ENCODE assay signal across 12 mouse cellular contexts in the genomic region with DNA sequence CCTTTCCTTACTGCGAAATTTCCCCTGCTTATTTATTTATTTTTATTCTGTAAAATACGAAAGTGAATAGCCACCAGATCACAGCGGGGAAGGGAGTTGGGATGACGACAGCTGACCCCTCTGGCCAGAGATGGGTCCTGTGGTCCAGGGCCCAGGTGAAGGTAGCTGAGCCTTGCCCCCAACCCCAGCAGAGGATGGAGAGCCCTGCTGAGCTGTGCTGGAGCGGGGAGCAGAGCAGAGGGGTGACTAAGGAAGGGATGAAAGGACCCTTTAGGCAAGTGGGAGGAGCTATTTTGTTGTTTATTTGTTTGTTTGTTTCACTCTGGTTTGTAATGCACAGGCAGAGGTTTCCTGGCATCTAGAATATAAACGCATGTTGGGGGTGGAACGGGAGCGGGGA. TPM values are rescaled to one million over a fixed set of nuclear protein-coding genes. Genes with fewer than 3 reads are reported as not detected.
A peak's percentile ranks its signal among the peaks of the same experiment; 100 is the strongest.
DNase-seq lines count a peak whose midpoint lies in the region; ATAC-seq lines count a peak whose summit lies in the region.
"Had no signal": no experiment of that assay in that cellular context is flagged by ENCODE, and none has a peak within 500 bp of the region (broad histone marks: within the 10 kb centered on the region; RNA-seq: fewer than 3 reads in every experiment).

No protein-coding gene starts in this region.

- no peak overlapping the region for H3K4me3 ChIP-seq in heart, embryonic 13.5 days
- no peak overlapping the region for H3K4me3 ChIP-seq in embryonic facial prominence, embryonic 11.5 days (ENCODE audit: low read depth, low read length)
- no peak overlapping the region for H3K4me3 ChIP-seq in hindbrain, embryonic 11.5 days (ENCODE audit: low read depth, low read length)
- H3K4me3 ChIP-seq in midbrain, embryonic 13.5 days (replicated peaks) = 0 out of 2 replicates have a peak overlapping the region, but pooled peaks have one; percentile 4

- no peaks in the 10 kb centered on the region for H3K27me3 ChIP-seq in heart, embryonic 13.5 days (replicated peaks)
- no peaks in the 10 kb centered on the region for H3K27me3 ChIP-seq in embryonic facial prominence, embryonic 11.5 days (ENCODE audit: control insufficient read depth, insufficient read depth, low read length)
- no peaks in the 10 kb centered on the region for H3K27me3 ChIP-seq in hindbrain, embryonic 11.5 days (ENCODE audit: control insufficient read depth, insufficient read depth, low read length)
- no peaks in the 10 kb centered on the region for H3K27me3 ChIP-seq in midbrain, embryonic 13.5 days

- no peaks in the 10 kb centered on the region for H3K9me3 ChIP-seq in heart, embryonic 13.5 days
- H3K9me3 ChIP-seq in embryonic facial prominence, embryonic 11.5 days (replicated peaks; ENCODE audit: control insufficient read depth, low read length) = no peaks in the 10 kb centered on the region
- no peaks in the 10 kb centered on the region for H3K9me3 ChIP-seq in hindbrain, embryonic 11.5 days (ENCODE audit: control insufficient read depth, low read length)
- no peaks in the 10 kb centered on the region for H3K9me3 ChIP-seq in midbrain, embryonic 13.5 days
- H3K9me3 ChIP-seq: G1E had no signal

- no peak overlapping the region for H3K27ac ChIP-seq in heart, embryonic 13.5 days (replicated peaks)
- no peak overlapping the region for H3K27ac ChIP-seq in embryonic facial prominence, embryonic 11.5 days (replicated peaks; ENCODE audit: low read depth, low read length)
- H3K27ac ChIP-seq in hindbrain, embryonic 11.5 days (ENCODE audit: low read depth, low read length) = peak overlapping the region; percentile 77
- peak overlapping the region; percentile 95 for H3K27ac ChIP-seq in midbrain, embryonic 13.5 days

- no peak for ATAC-seq in heart, embryonic 13.5 days (ENCODE audit: extremely low read depth, insufficient number of reproducible peaks, low FRiP score, low TSS enrichment)
- ATAC-seq in embryonic facial prominence, embryonic 11.5 days (replicated peaks; ENCODE audit: insufficient number of reproducible peaks, low FRiP score, low TSS enrichment, low read depth) = 0 out of 2 replicates have a peak, but pooled peaks have one; percentile 21
- ATAC-seq in hindbrain, embryonic 11.5 days (ENCODE audit: low FRiP score) = peak; percentile 57
- peak; percentile 69 for ATAC-seq in midbrain, embryonic 13.5 days

- DNase-seq in heart, adult 8-10 months (ENCODE audit: low spot score) = no peak
- no peak for DNase-seq in embryonic facial prominence, embryonic 11.5 days (ENCODE audit: low spot score)
- no peak for DNase-seq in hindbrain, embryonic 11.5 days (ENCODE audit: low spot score)
- no peak for DNase-seq in Muller cell, postnatal 12 days (ENCODE audit: inconsistent ontology term)
- no peak for DNase-seq in heart, postnatal 4 days
- no peak for DNase-seq in embryo, embryonic 10.5 days (ENCODE audit: low spot score)
- DNase-seq: adrenal gland, adult 2 months; cerebellum, postnatal 36 days; liver had no signal

- H3K4me1 ChIP-seq in heart, embryonic 13.5 days = peaks cover 14% of the 10 kb centered on the region
- H3K4me1 ChIP-seq in embryonic facial prominence, embryonic 11.5 days (ENCODE audit: control insufficient read depth, insufficient read depth, low read length) = peaks cover 5% of the 10 kb centered on the region; the same call in 1 of the 2 replicates
- no peaks in the 10 kb centered on the region for H3K4me1 ChIP-seq in hindbrain, embryonic 11.5 days (replicated peaks; ENCODE audit: control insufficient read depth, insufficient read depth, low read length)
- H3K4me1 ChIP-seq in midbrain, embryonic 13.5 days (replicated peaks) = peaks cover 41% of the 10 kb centered on the region

- H3K36me3 ChIP-seq in heart, embryonic 13.5 days = no peaks in the 10 kb centered on the region
- H3K36me3 ChIP-seq in embryonic facial prominence, embryonic 11.5 days (replicated peaks; ENCODE audit: control insufficient read depth, insufficient read depth, low read depth, low read length) = no peaks in the 10 kb centered on the region
- no peaks in the 10 kb centered on the region for H3K36me3 ChIP-seq in hindbrain, embryonic 11.5 days (ENCODE audit: control insufficient read depth, insufficient read depth, low read length)
- no peaks in the 10 kb centered on the region for H3K36me3 ChIP-seq in midbrain, embryonic 13.5 days
- H3K36me3 ChIP-seq: G1E had no signal

- 0 out of 2 replicates have a peak overlapping the region, but pooled peaks have one; percentile 7 for H3K9ac ChIP-seq in heart, embryonic 13.5 days
- no peak overlapping the region for H3K9ac ChIP-seq in embryonic facial prominence, embryonic 11.5 days (replicated peaks; ENCODE audit: low read length)
- H3K9ac ChIP-seq in hindbrain, embryonic 11.5 days (ENCODE audit: low read depth, low read length) = no peak overlapping the region
- peak overlapping the region; percentile 39; the same call in 1 of the 2 replicates for H3K9ac ChIP-seq in midbrain, embryonic 13.5 days (replicated peaks)

- 31% methylated on average over 8 of the region's 8 CpGs for WGBS in heart, embryonic 13.5 days
- 22% methylated on average over 8 of the region's 8 CpGs for WGBS in embryonic facial prominence, embryonic 11.5 days
- 20% methylated on average over 8 of the region's 8 CpGs for WGBS in hindbrain, embryonic 11.5 days
- 14% methylated on average over 8 of the region's 8 CpGs for WGBS in midbrain, embryonic 13.5 days

- no peak overlapping the region for H3K4me2 ChIP-seq in heart, embryonic 13.5 days
- peak overlapping the region; percentile 17; the same call in 1 of the 2 replicates for H3K4me2 ChIP-seq in embryonic facial prominence, embryonic 11.5 days (ENCODE audit: low read depth, low read length)
- H3K4me2 ChIP-seq in hindbrain, embryonic 11.5 days (replicated peaks; ENCODE audit: low read depth, low read length) = no peak overlapping the region; the same call in 1 of the 2 replicates
- peak overlapping the region; percentile 40 for H3K4me2 ChIP-seq in midbrain, embryonic 13.5 days (replicated peaks)

RNA-seq across cellular contexts. Expression of gene Sh2d6, which starts 2.2 kb away (rescaled TPM):
- 0.21 TPM in 1 of 2 replicates, not detected in the other for polyA plus RNA-seq in heart, embryonic 13.5 days (2015; fragmentation: Nextera tagmentation; extraction: Ambion mirVana)
- total RNA-seq in heart, adult 8-10 months (2022) = not detected
- not detected in 2 replicates for polyA plus RNA-seq in embryonic facial prominence, embryonic 11.5 days (2014; fragmentation: Nextera tagmentation; extraction: Ambion mirVana)
- 0.45 and 0.66 TPM in 2 replicates for polyA plus RNA-seq in hindbrain, embryonic 11.5 days (2014; fragmentation: Nextera tagmentation; extraction: Ambion mirVana)
- polyA plus RNA-seq in midbrain, embryonic 13.5 days (2015; fragmentation: Nextera tagmentation; extraction: Ambion mirVana) = 1.5 TPM in 2 replicates
- total RNA-seq in heart, postnatal 4 days (2021) = under 1 TPM in 1 of 2 experiments, not detected in 1; 0.20 TPM
- polyA plus RNA-seq: G1E had no signal

RNA-seq across cellular contexts. Expression of gene Capg, which starts 24.9 kb away (rescaled TPM):
- 25.1 and 25.4 TPM in 2 replicates for polyA plus RNA-seq in heart, embryonic 13.5 days (2015; fragmentation: Nextera tagmentation; extraction: Ambion mirVana)
- 10 to 100 TPM in 1 of 4 experiments, 1 to 10 TPM in 3; 7.5 to 11.8 (median 9.2) TPM for total RNA-seq in heart, adult 8-10 months (2022)
- polyA plus RNA-seq in embryonic facial prominence, embryonic 11.5 days (2014; fragmentation: Nextera tagmentation; extraction: Ambion mirVana) = 17.5 and 20.8 TPM in 2 replicates
- 10.4 TPM in 2 replicates for polyA plus RNA-seq in hindbrain, embryonic 11.5 days (2014; fragmentation: Nextera tagmentation; extraction: Ambion mirVana)
- polyA plus RNA-seq in midbrain, embryonic 13.5 days (2015; fragmentation: Nextera tagmentation; extraction: Ambion mirVana) = 5.3 and 5.7 TPM in 2 replicates
- 10 to 100 TPM; 11.5 to 12.9 TPM for total RNA-seq in heart, postnatal 4 days (2021)

Comparison
In these comparisons a context has a peak if more than half of its experiments do, and no peak if none do; other contexts are left out.
1. H3K27ac ChIP-seq: peak in hindbrain, embryonic 11.5 days (single experiment) and midbrain, embryonic 13.5 days (single experiment); none in heart, embryonic 13.5 days (single experiment) and embryonic facial prominence, embryonic 11.5 days (single experiment).
2. H3K4me2 ChIP-seq: peak in embryonic facial prominence, embryonic 11.5 days (single experiment) and midbrain, embryonic 13.5 days (single experiment); none in heart, embryonic 13.5 days (single experiment) and hindbrain, embryonic 11.5 days (single experiment).
3. H3K9ac ChIP-seq: peak in heart, embryonic 13.5 days (single experiment) and midbrain, embryonic 13.5 days (single experiment); none in embryonic facial prominence, embryonic 11.5 days (single experiment) and hindbrain, embryonic 11.5 days (single experiment).